In genomic region chr11:8109286-8109685, GRCm38 (mm10) we compare ENCODE assay signal across 21 mouse cellular contexts.
A peak's percentile ranks its signal among the peaks of the same experiment; 100 is the strongest.
DNase-seq lines count a peak whose midpoint lies in the region; ATAC-seq and TF ChIP-seq lines count a peak whose summit lies in the region.
"Had no signal": no experiment of that assay in that cellular context is flagged by ENCODE, and none has a peak within 500 bp of the region (broad histone marks: within the 10 kb centered on the region; RNA-seq: fewer than 3 reads in every experiment).

No protein-coding gene starts in this region.

- H3K9ac ChIP-seq in heart, embryonic 12.5 days: no peak overlapping the region
- H3K9ac ChIP-seq: embryonic facial prominence, embryonic 15.5 days; forebrain, embryonic 15.5 days; heart, embryonic 13.5 days; hindbrain, embryonic 12.5 days had no signal

- no peaks in the 10 kb centered on the region for H3K9me3 ChIP-seq in heart, embryonic 12.5 days (replicated peaks)
- H3K9me3 ChIP-seq: embryonic facial prominence, embryonic 15.5 days; forebrain, embryonic 15.5 days; heart, embryonic 13.5 days; hindbrain, embryonic 12.5 days had no signal

- ATAC-seq in heart, embryonic 12.5 days (ENCODE audit: insufficient number of reproducible peaks, low FRiP score): no peak
- ATAC-seq: forebrain, embryonic 15.5 days; hindbrain, embryonic 16.5 days; inflammation-experienced regulatory T-cells, adult 6 months; intestine, postnatal 0 days had no signal

- H3K36me3 ChIP-seq in heart, embryonic 12.5 days: no peaks in the 10 kb centered on the region
- H3K36me3 ChIP-seq: embryonic facial prominence, embryonic 15.5 days; forebrain, embryonic 15.5 days; heart, embryonic 13.5 days; hindbrain, embryonic 12.5 days had no signal

- H3K4me1 ChIP-seq in heart, embryonic 12.5 days (replicated peaks): no peaks in the 10 kb centered on the region
- H3K4me1 ChIP-seq: embryonic facial prominence, embryonic 15.5 days; forebrain, embryonic 15.5 days; heart, embryonic 13.5 days; hindbrain, embryonic 12.5 days had no signal

- 73% methylated on average over 2 of the region's 2 CpGs for WGBS in heart, embryonic 12.5 days

- DNase-seq in gastrocnemius, adult 2 months: peak; percentile 20
- DNase-seq in gastrocnemius, postnatal 25 days: no peak
- DNase-seq in heart, adult 8-10 months (ENCODE audit: low spot score): peak; percentile 47
- DNase-seq in heart, postnatal 10 days: peak; percentile 11 to 20
- DNase-seq in skeletal muscle tissue, adult 2 months (ENCODE audit: low read depth, low spot score): peak; percentile 18
- no peak for DNase-seq in right cerebral cortex, postnatal 36 days (ENCODE audit: low spot score in 2 of 2)
- DNase-seq: adrenal gland, postnatal 10 days; cerebellum, adult 11 months; cerebellum, adult 8-10 months; cerebellum, postnatal 14 days; embryo, embryonic 11 days; gastrocnemius, postnatal 36 days had no signal

- no peaks in the 10 kb centered on the region for H3K27me3 ChIP-seq in heart, embryonic 12.5 days (replicated peaks)
- H3K27me3 ChIP-seq: embryonic facial prominence, embryonic 15.5 days; forebrain, embryonic 15.5 days; heart, embryonic 13.5 days; hindbrain, embryonic 12.5 days had no signal

- no peak overlapping the region for H3K27ac ChIP-seq in gastrocnemius, adult 2 months
- H3K27ac ChIP-seq in heart, embryonic 12.5 days (ENCODE audit: poor library complexity, severe bottlenecking): no peak overlapping the region
- H3K27ac ChIP-seq: embryonic facial prominence, embryonic 15.5 days; forebrain, embryonic 15.5 days; heart, embryonic 13.5 days; hindbrain, embryonic 12.5 days had no signal

- no peak for TF ChIP-seq CTCF in gastrocnemius, adult 2 months (IDR thresholded peaks at IDR 0.05)

- intact Hi-C loops in gastrocnemius, adult 2 months (cut with DNase I): no loop called here
- intact Hi-C loops in heart, postnatal 10 days (cut with DNase I): no loop called here

- no peak overlapping the region for H3K4me2 ChIP-seq in heart, embryonic 12.5 days
- H3K4me2 ChIP-seq: embryonic facial prominence, embryonic 15.5 days; forebrain, embryonic 15.5 days; heart, embryonic 13.5 days; hindbrain, embryonic 12.5 days had no signal

- no peak overlapping the region for H3K4me3 ChIP-seq in gastrocnemius, adult 2 months
- H3K4me3 ChIP-seq in heart, embryonic 12.5 days: no peak overlapping the region
- H3K4me3 ChIP-seq: embryonic facial prominence, embryonic 15.5 days; erythroblast, embryonic 14.5 days; forebrain, embryonic 15.5 days; heart, embryonic 13.5 days; hindbrain, embryonic 12.5 days had no signal

Comparison
In these comparisons a context has a peak if more than half of its experiments do, and no peak if none do; other contexts are left out.
1. DNase-seq: peak in gastrocnemius, adult 2 months (single experiment), heart, adult 8-10 months (single experiment), heart, postnatal 10 days (2 of 2) and skeletal muscle tissue, adult 2 months (single experiment); none in gastrocnemius, postnatal 25 days (single experiment) and right cerebral cortex, postnatal 36 days (0 of 2).